Mouse (Mus musculus): ENCODE results near the gene Desi1.

Gene Desi1

GRCm38 (mm10) chr15:81964980-81965545 lies 68.6 kb downstream of the Desi1 start:
- no peak for DNase-seq

- no peak for DNase-seq
Observed at GRCm38 (mm10) chr15:81964262-81964661, 69.4 kb downstream of the Desi1 start.

- no peak for DNase-seq
Observed at GRCm38 (mm10) chr15:81961078-81961451, 72.6 kb downstream of the Desi1 start.

GRCm38 (mm10) chr15:81960171-81961077 lies 73.2 kb downstream of the Desi1 start, which contains the start of gene Pmm1:
Gene Pmm1 (minus strand): TSS chr15:81960930.
- peak; percentile 98 to 99 for DNase-seq

GRCm38 (mm10) chr15:81958906-81959305 lies 74.8 kb downstream of the Desi1 start:
- no peak for DNase-seq

- no peak for DNase-seq
Observed at GRCm38 (mm10) chr15:81957598-81957997, 76.1 kb downstream of the Desi1 start.

- peak; percentile 27 to 33 for DNase-seq
Observed at GRCm38 (mm10) chr15:81956457-81956856, 77.2 kb downstream of the Desi1 start.

- DNase-seq, result no peak
Observed at GRCm38 (mm10) chr15:81955414-81955813, 78.2 kb downstream of the Desi1 start.

- DNase-seq, result no peak
Observed at GRCm38 (mm10) chr15:81954716-81955115, 78.9 kb downstream of the Desi1 start.

- peak; percentile 42 to 69 for DNase-seq
Observed at GRCm38 (mm10) chr15:81954151-81954583, 79.5 kb downstream of the Desi1 start.

GRCm38 (mm10) chr15:81952310-81952709 lies 81.4 kb downstream of the Desi1 start:
- no peak for DNase-seq

GRCm38 (mm10) chr15:81951159-81951558 lies 82.5 kb downstream of the Desi1 start:
- DNase-seq, result no peak

- no peak for DNase-seq
Observed at GRCm38 (mm10) chr15:81950716-81951115, 82.9 kb downstream of the Desi1 start.

- DNase-seq, result no peak
Observed at GRCm38 (mm10) chr15:81949476-81950131, 84.1 kb downstream of the Desi1 start.

- DNase-seq, result no peak
Observed at GRCm38 (mm10) chr15:81949076-81949475, 84.6 kb downstream of the Desi1 start.

- DNase-seq, result no peak
Observed at GRCm38 (mm10) chr15:81943176-81943749, 90.4 kb downstream of the Desi1 start.

Measured in lung, adult 18-20 months (tissue).